Mouse (Mus musculus) central nervous system, embryonic 14 days (tissue): ENCODE measurements around the gene Rgcc. TPM values are rescaled to one million over a fixed set of nuclear protein-coding genes. Genes with fewer than 3 reads are reported as not detected.

ENCODE experiments used
- polyA plus RNA-seq: library from polyadenylated mRNA; depleted of rRNA; stranded (reverse); fragments of >200 nt; gene quantifications from 2 replicates; pipeline ENCODE4 v1.2.3, GENCODE M21; 2012; rRNA removed

Gene Rgcc
- polyA plus RNA-seq, result 42.7 and 50.7 TPM in 2 replicates

DNA sequence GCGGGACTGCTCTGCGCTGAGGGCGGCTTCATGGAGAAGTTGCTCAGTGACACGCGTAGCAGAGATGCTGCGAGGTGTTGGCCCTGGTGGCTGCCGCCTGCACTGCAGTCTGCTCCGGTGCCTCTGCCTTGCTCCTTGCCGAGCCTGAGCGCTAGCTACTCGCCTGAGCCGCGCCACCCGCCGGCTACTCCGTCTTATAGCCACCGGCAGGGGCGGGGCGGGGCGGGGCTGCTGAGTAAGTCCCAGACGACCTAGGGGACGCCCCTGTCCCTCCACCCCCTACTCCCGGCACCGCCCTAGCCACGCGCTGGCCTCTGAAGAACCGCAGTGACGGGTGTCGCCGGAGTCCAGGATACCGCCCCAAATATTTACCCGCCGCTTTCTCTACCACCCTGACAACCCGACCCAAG, at the start of gene Rgcc:
Rgcc (minus strand) TSS at position 180 of the 410 bp plus-strand sequence.

Other genes starting within 250 kb of the Rgcc start
- not detected in 2 replicates for gene Zfp957, start 54.3 kb downstream of the Rgcc start, polyA plus RNA-seq
- gene Naa16, start 89.1 kb upstream of the Rgcc start, polyA plus RNA-seq, result 16.3 and 17.6 TPM in 2 replicates
- 6.7 and 7.1 TPM in 2 replicates for gene Mtrf1, start 96.1 kb upstream of the Rgcc start, polyA plus RNA-seq
- gene Kbtbd7, start 124.9 kb upstream of the Rgcc start, polyA plus RNA-seq, result 13.0 and 15.8 TPM in 2 replicates
- 2.0 and 3.0 TPM in 2 replicates for gene Kbtbd6, start 150.2 kb upstream of the Rgcc start, polyA plus RNA-seq
- gene Elf1, start 179.5 kb upstream of the Rgcc start, polyA plus RNA-seq, result 5.5 and 6.8 TPM in 2 replicates
- 24.2 and 28.2 TPM in 2 replicates for gene Wbp4, start 179.9 kb upstream of the Rgcc start, polyA plus RNA-seq